Mouse (Mus musculus) stomach, embryonic 15.5 days (tissue): ENCODE data around the gene Tbl2. TPM values are rescaled to one million over a fixed set of nuclear protein-coding genes. Genes with fewer than 3 reads are reported as not detected.

Experiments
- ATAC-seq: fragments of 200-750 bp; cut with Nextera tagmentation; 2 replicates; pipeline ENCODE4 v1.8.0; 2017; ENCODE audit warnings: low read depth, moderate number of reproducible peaks, moderate TSS enrichment; ENCODE audit not compliant: insufficient read depth, low FRiP score
- H3K27ac ChIP-seq: fragments of 300-500 bp; sonication (generic); 2 replicates; pipeline ENCODE4 v1.5.1; 2015; ENCODE audit warnings: mild to moderate bottlenecking, inconsistent platforms
- H3K27me3 ChIP-seq: fragments of 300-500 bp; sonication (generic); replicated peaks from 2 replicates; pipeline ENCODE4 v1.6.1; 2015; ENCODE audit warnings: inconsistent platforms
- H3K36me3 ChIP-seq: fragments of 300-500 bp; sonication (generic); 2 replicates; pipeline ENCODE4 v1.6.1; 2015; ENCODE audit warnings: inconsistent platforms
- H3K4me1 ChIP-seq: fragments of 300-500 bp; sonication (generic); 2 replicates; pipeline ENCODE4 v1.6.1; 2015; ENCODE audit warnings: inconsistent platforms
- H3K4me2 ChIP-seq: fragments of 300-500 bp; sonication (generic); 2 replicates; pipeline ENCODE4 v1.6.1; 2015; ENCODE audit warnings: mild to moderate bottlenecking, inconsistent platforms
- H3K4me3 ChIP-seq: fragments of 300-500 bp; sonication (generic); replicated peaks from 2 replicates; pipeline ENCODE4 v1.5.1; 2015; ENCODE audit warnings: inconsistent platforms
- H3K9ac ChIP-seq: fragments of 300-500 bp; sonication (generic); 2 replicates; pipeline ENCODE4 v1.6.1; 2015; ENCODE audit warnings: inconsistent platforms
- H3K9me3 ChIP-seq: fragments of 300-500 bp; sonication (generic); 2 replicates; pipeline ENCODE4 v1.6.1; 2016; ENCODE audit warnings: inconsistent platforms
- WGBS: fragments of 180-500 bp; shearing (Covaris S2); methylation state at CpG from one replicate; pipeline ENCODE4 v1.1.7; 2015; 5-methylcytosine and 5-hydroxymethylcytosine counted together
- polyA plus RNA-seq: library from polyadenylated mRNA; unstranded; fragments of >200 nt; fragmentation: Nextera tagmentation; extraction: Ambion mirVana; gene quantifications from 2 replicates; pipeline ENCODE4 v1.2.1, GENCODE M21; 2015

Gene Tbl2
- polyA plus RNA-seq, 1 experiment from 2014 or later, result 20.9 TPM

DNA sequence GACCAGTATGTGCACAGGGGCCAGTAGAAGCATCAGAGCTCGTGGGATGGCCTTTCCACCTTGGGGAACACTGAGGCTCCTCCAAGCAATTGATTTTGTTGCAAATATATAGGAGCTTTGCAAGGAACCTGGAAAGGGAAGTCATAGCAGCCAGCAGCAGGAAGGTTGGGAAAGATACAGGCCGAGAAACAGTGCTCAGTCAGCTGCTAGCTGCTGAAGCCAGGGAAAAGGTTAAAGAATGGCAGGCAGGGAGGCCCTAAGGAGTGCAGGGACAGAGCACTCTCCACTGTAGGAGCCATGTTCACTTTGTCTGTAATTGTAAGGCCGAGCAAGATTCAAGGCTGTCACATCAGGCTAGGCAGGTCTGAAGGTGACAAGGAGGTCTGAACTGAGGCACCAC is 29.1 kb downstream of the Tbl2 start:
- Histone ChIP-seq H3K4me2 (no peak overlapping the region), H3K4me3 (no peak overlapping the region), H3K36me3 (peaks cover 53% of the 10 kb centered on the region), H3K9me3 (no peaks in the 10 kb centered on the region), H3K27ac (no peak overlapping the region), H3K4me1 (peaks cover 6% of the 10 kb centered on the region), H3K9ac (no peak overlapping the region), H3K27me3 (no peaks in the 10 kb centered on the region)
- WGBS, result 88% methylated on average over 3 of the region's 3 CpGs
- no peak for ATAC-seq

DNA sequence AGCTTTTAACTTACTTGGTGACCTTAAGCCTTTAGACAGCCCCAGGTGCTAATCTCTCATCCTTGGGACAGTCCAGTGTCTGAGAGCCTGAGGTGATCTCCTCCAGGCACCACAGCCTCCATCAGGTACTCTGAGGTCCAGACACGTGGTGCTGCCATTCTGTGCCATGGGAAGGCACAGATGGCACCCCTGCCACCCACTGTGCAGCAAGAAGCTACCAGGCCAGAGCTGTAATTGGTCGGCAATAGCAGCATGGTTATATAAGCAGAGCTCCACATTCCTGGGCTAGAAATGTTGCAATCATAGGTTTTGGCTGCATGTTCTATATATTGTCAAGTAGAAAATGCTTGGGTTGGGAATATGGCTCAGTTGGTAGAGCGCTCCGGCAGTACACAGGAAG is 29.5 kb downstream of the Tbl2 start:
- H3K9ac ChIP-seq, result no peak overlapping the region
- no peak overlapping the region for H3K4me2 ChIP-seq
- peaks cover 53% of the 10 kb centered on the region for H3K36me3 ChIP-seq
- H3K4me3 ChIP-seq, result no peak overlapping the region
- no peak for ATAC-seq
- WGBS, result 84% methylated on average over 4 of the region's 4 CpGs
- H3K27me3 ChIP-seq, result no peaks in the 10 kb centered on the region
- H3K27ac ChIP-seq, result no peak overlapping the region
- H3K4me1 ChIP-seq, result peaks cover 6% of the 10 kb centered on the region
- H3K9me3 ChIP-seq, result no peaks in the 10 kb centered on the region

DNA sequence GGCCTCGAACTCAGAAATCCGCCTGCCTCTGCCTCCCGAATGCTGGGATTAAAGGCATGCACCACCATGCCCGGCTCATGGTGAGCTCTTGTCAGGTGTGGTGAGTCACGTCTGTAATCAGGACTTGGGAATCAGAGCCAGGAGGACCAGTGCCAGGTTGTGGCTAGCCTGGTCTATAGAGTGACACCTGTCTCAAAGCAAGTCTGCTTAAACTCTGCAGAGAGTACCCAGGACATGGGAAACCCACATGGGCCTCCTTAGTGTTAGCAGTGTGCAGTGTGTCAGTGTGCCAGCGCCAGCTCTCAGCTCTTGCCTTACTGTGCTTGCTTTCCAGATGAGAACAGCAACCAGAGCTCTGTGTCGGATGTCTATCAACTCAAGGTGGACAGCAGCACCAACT is 30.2 kb downstream of the Tbl2 start:
- 92% methylated on average over 7 of the region's 7 CpGs for whole genome bisulfite sequencing
- Histone ChIP-seq H3K9ac (no peak overlapping the region), H3K4me1 (peaks cover 6% of the 10 kb centered on the region), H3K9me3 (no peaks in the 10 kb centered on the region), H3K4me2 (no peak overlapping the region), H3K27ac (no peak overlapping the region), H3K4me3 (no peak overlapping the region), H3K36me3 (peaks cover 50% of the 10 kb centered on the region), H3K27me3 (no peaks in the 10 kb centered on the region)
- ATAC-seq, result no peak

DNA sequence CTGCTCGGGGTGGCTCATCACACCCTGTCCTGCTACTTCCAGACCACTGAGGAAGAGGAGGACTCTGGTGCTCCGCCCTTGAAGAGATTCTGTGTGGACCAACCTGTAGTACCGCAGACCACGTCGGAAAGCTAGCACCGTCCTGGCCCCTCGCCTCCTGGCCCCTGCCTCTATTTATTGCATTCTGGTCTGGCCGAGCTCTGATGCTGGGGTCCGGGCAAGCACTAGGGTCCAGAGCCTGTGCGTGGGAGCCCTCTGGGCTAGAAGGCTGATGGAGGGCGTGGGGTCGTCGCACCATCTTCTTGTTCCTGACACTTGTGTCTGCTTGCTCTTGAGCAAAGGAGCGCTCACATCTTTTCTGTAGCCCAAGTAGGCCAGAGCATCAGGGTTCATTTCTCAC is 31.3 kb downstream of the Tbl2 start:
- Histone ChIP-seq H3K9ac (no peak overlapping the region), H3K36me3 (peaks cover 42% of the 10 kb centered on the region), H3K4me1 (peaks cover 6% of the 10 kb centered on the region), H3K27me3 (no peaks in the 10 kb centered on the region), H3K27ac (no peak overlapping the region), H3K4me3 (no peak overlapping the region), H3K9me3 (no peaks in the 10 kb centered on the region), H3K4me2 (no peak overlapping the region)
- no peak for ATAC-seq
- 93% methylated on average over 14 of the region's 14 CpGs for WGBS

DNA sequence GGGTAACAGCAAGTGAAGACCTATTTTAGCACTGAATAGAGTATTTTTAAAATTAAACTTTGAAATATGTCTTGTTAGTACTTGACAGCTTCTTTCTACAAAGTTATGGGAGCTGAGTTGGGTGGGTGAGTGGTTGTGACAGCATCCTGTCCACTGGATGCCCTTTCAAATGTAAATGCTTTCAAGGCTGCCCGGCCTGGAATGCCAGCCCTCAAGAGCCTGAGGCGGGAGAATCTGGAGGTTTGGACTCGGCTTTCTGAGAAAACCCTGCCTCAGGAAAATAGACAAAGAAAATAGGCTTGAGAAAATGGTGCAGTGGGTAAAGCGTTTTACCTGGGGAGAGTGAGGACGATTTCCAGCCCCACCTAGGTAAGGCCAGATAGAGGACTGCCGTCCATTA is 32.3 kb downstream of the Tbl2 start:
- H3K4me1 ChIP-seq, result peaks cover 6% of the 10 kb centered on the region
- H3K27me3 ChIP-seq, result no peaks in the 10 kb centered on the region
- WGBS, result 84% methylated on average over 6 of the region's 6 CpGs
- H3K27ac ChIP-seq, result no peak overlapping the region
- peaks cover 39% of the 10 kb centered on the region for H3K36me3 ChIP-seq
- H3K4me3 ChIP-seq, result no peak overlapping the region
- no peak for ATAC-seq
- no peak overlapping the region for H3K4me2 ChIP-seq
- no peaks in the 10 kb centered on the region for H3K9me3 ChIP-seq
- no peak overlapping the region for H3K9ac ChIP-seq

DNA sequence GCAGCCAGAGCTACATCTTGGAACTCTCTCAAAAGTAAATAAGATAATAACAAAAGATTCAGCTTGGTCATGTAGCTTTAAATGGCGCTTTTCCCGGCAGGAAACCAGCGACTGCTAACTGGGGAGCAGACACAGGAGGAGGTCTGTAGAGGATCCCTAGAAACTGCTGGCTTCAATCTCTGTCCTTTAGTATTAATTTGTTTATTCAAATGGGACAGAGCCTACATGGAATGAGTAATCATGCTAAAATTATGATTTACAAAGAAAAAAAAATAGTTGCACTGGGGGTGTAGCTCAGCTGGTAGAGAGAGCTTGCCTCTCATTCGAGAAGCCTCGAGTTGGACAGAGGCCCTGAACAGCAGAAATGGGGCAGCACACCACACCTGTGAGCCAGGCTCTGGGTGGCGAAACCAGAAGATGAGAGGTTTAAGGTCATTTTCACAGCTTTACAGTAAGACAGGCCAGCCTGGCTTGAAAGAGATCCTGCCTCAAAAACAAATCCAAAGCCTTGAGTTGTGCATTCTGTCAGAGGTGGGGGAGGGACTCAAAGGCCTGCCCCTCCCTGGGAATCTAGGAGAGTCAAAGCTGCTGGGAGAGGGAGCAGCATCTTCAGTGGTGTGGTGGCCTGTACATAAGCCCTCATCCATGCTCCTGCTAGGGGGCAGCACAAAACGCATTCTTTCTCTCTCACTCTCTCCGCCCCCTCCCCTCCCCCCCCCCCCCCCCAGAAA is 33.8 kb downstream of the Tbl2 start:
- no peak for ATAC-seq
- 38% methylated on average over 8 of the region's 8 CpGs for WGBS

DNA sequence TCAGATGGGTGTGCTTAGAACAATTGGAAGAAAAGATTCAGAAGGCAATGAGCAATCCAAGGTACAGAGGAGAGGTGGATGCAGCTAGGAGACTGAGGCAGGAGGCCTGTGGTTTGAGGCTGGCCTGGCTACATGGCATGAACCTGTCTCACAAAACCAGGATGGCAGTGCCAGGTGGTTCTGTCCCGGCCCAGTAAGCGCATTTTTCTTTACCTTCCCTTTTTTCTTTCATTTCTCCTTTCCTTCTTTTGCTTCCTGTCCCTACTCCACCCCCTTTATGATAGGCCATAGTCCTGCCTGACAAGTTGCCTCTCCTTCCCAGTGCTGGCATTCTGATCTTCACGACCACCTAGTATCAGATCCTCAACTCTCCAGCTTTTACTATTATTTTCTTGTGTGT is 35.6 kb downstream of the Tbl2 start:
- no peak for ATAC-seq
- no peak overlapping the region for H3K9ac ChIP-seq
- peaks cover 19% of the 10 kb centered on the region for H3K4me1 ChIP-seq
- H3K4me2 ChIP-seq, result no peak overlapping the region
- no peaks in the 10 kb centered on the region for H3K9me3 ChIP-seq
- peaks cover 15% of the 10 kb centered on the region for H3K36me3 ChIP-seq
- H3K27me3 ChIP-seq, result no peaks in the 10 kb centered on the region
- H3K4me3 ChIP-seq, result no peak overlapping the region
- H3K27ac ChIP-seq, result no peak overlapping the region
- 94% methylated on average over 3 of the region's 3 CpGs for WGBS

More for the DNA sequence above, 33.8 kb downstream of the Tbl2 start:
- Histone ChIP-seq H3K27me3 (no peaks in the 10 kb centered on the region), H3K9ac (no peak overlapping the region), H3K4me2 (no peak overlapping the region), H3K36me3 (peaks cover 28% of the 10 kb centered on the region), H3K9me3 (no peaks in the 10 kb centered on the region), H3K4me1 (peaks cover 6% of the 10 kb centered on the region), H3K4me3 (no peak overlapping the region), H3K27ac (peak overlapping the region; percentile 85)

DNA sequence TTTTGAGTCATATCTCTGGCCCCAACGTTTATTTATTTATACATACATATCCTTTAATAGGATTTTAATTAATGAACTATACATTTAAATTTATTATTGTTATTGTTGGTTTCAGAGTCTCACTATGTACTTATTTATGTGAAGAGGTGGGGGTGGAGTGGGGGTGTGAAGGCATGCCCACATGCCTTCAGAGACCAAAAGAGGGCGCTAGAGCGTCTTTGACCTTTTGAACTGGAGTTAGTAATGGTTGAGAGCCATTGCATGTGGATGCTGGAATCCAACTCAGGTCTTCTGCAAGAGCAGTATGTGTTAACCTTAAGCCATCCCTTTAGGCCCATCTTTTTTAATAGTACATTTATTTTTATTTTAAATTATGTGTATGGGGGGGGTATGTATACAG is 36.1 kb downstream of the Tbl2 start:
- Histone ChIP-seq H3K27me3 (no peaks in the 10 kb centered on the region), H3K4me3 (no peak overlapping the region), H3K36me3 (0 out of 2 replicates have a peak, but pooled peaks cover 10% of the 10 kb centered on the region), H3K4me2 (no peak overlapping the region), H3K4me1 (peaks cover 19% of the 10 kb centered on the region), H3K9ac (no peak overlapping the region), H3K9me3 (no peaks in the 10 kb centered on the region), H3K27ac (no peak overlapping the region)
- no peak for ATAC-seq
- WGBS, result 33% methylated on average over 3 of the region's 3 CpGs

DNA sequence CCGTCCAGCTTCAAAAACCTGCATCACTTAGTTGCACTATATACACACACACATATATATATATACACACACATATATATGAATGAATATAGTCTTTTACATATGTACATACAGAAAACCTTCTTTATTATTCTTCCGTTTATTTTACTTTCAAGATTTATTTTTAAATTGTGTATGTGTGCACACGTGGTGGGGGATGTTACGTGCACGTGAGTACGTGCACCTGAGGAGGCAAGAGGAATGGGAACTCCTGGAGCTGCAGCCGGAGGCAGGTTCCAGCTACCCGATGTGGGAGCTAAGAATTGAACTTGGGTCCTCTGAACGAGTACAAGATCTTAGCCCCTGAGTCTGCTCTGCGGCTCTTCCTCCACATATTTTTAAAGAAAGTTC is 36.8 kb downstream of the Tbl2 start:
- no peak for ATAC-seq
- 18% methylated on average over 10 of the region's 10 CpGs for WGBS

DNA sequence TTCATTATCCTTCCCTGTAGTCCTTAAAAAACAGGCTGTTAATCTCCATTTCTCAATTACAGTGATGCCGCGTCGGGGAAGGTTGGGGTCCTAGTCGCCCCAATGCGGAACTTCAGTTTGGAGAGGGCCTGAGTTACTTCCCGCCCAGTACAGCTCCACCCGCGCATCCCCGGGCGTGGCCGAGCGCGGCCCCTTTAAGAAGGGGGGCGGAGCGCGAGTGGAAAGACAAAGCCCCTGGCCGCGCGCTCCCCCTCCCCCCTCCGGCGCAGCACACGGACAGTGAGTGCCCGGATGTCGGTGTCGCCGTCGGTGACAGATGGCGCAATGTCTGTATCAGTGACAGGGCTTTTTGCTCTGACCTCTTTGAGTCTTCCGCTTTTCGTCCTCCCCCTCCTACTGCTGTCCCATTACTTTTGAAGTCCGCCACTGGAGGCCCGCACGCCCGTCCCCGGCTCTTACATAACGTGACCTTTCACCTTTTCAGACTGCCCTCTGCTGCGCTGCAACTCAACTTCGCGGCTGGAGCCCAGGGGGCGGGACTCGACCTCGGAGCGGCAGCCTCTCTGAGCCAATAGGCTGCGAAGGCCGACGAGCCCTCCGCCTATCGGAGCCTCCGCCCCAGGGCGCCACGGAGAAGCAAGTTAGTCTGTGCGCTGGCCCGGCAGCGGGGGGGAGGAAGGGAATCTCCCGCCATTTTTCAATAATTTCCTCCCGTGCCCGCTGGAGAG is 37.3 kb downstream of the Tbl2 start, which contains the start of gene Baz1b:
Baz1b (plus strand) TSS at position 644 of the 728 bp plus-strand sequence.
- Histone ChIP-seq H3K4me3 (peak within 1 kb of the TSS; percentile 80), H3K4me2 (peak within 1 kb of the TSS; percentile 66), H3K9me3 (no peaks in the 10 kb centered on the region), H3K36me3 (0 out of 2 replicates have a peak, but pooled peaks cover 6% of the 10 kb centered on the region), H3K9ac (peak within 1 kb of the TSS; percentile 89), H3K4me1 (peaks cover 19% of the 10 kb centered on the region), H3K27ac (peak within 1 kb of the TSS; percentile 95), H3K27me3 (no peaks in the 10 kb centered on the region)
- WGBS, result 0% methylated on average over 56 of the region's 57 CpGs
- ATAC-seq, result peak; percentile 96

More for the DNA sequence above, 36.8 kb downstream of the Tbl2 start:
- Histone ChIP-seq H3K4me1 (peaks cover 19% of the 10 kb centered on the region), H3K9ac (peak overlapping the region; percentile 4; the same call in 1 of the 2 replicates), H3K27me3 (no peaks in the 10 kb centered on the region), H3K4me2 (peak overlapping the region; percentile 60), H3K27ac (peak overlapping the region; percentile 95), H3K36me3 (0 out of 2 replicates have a peak, but pooled peaks cover 9% of the 10 kb centered on the region), H3K9me3 (no peaks in the 10 kb centered on the region), H3K4me3 (peak overlapping the region; percentile 80)

DNA sequence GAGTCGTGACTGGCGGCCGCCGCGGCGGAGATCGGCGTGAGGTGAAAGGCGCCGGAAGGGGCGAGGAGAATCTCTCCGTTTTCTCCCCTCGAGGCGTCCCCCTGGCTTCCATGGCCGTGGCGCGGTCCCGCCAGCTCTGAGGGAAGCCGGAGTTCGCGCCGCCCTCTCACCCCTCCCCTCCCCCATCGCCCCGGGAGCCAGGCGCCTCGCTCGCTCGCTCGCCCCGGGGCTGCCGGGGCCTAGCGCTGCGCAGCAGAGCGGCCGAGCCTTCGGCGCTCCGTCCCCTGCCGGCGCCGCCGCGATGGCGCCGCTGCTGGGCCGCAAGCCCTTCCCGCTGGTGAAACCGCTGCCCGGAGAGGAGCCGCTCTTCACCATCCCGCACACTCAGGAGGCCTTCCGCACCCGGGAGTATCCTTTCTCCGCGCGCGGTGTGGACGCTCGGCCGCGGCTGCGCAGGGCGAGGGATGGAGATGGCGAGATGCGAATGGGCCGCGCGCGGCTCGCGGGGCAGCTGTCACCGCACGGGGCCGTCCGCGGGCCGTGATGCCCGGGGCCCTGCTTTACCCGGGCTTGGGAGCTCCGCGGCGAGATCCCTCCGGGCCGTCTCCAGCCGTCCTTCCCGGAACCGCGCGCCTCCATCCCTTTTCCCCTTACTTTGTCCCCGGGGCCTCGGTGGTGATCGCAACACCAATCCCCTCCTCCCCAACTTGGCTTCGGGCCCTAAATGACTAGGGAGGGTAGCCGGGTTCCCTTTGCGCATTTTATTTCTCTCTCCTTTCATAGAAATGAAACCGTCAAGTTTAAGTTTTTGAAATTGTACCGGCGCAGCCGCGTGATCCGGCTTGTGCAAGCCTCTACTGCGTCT is 38.1 kb downstream of the Tbl2 start:
- WGBS, result under 1% methylated on average over 99 of the region's 102 CpGs
- Histone ChIP-seq H3K27me3 (no peaks in the 10 kb centered on the region), H3K4me1 (peaks cover 17% of the 10 kb centered on the region), H3K4me3 (peak overlapping the region; percentile 80), H3K36me3 (0 out of 2 replicates have a peak, but pooled peaks cover under 1% of the 10 kb centered on the region), H3K9ac (peak overlapping the region; percentile 89), H3K9me3 (no peaks in the 10 kb centered on the region), H3K27ac (peak overlapping the region; percentile 95), H3K4me2 (peak overlapping the region; percentile 66)
- ATAC-seq, result peak; percentile 61; the same call in 1 of the 2 replicates
